In genomic region chr8:64615459-64615858, GRCm38 (mm10) we compare ENCODE assay signal across 24 mouse cellular contexts.
DNase-seq lines count a peak whose midpoint lies in the region; ATAC-seq and TF ChIP-seq lines count a peak whose summit lies in the region.
"Had no signal": no experiment of that assay in that cellular context is flagged by ENCODE, and none has a peak within 500 bp of the region (broad histone marks: within the 10 kb centered on the region; RNA-seq: fewer than 3 reads in every experiment).

No protein-coding gene starts in this region.

- no peak for TF ChIP-seq CTCF in bone marrow macrophage, adult 2 months (IDR thresholded peaks at IDR 0.05; ENCODE audit: low read depth, low read length)

- no peak overlapping the region for H3K4me3 ChIP-seq in bone marrow macrophage, adult 2 months (ENCODE audit: insufficient read depth, low read length)
- no peak overlapping the region for H3K4me3 ChIP-seq in intestine, embryonic 16.5 days (ENCODE audit: low read length)
- H3K4me3 ChIP-seq: heart, embryonic 12.5 days; kidney, embryonic 15.5 days; limb, embryonic 15.5 days; midbrain, embryonic 10.5 days; neural tube, embryonic 13.5 days had no signal

- 56% methylated on average over 4 of the region's 4 CpGs for WGBS in intestine, embryonic 16.5 days

- peak; percentile 54 to 74 for DNase-seq in adrenal gland, adult (ENCODE audit: inconsistent age in 2 of 2, low spot score in 1 of 2)
- DNase-seq in adrenal gland, postnatal 4 days (ENCODE audit: low spot score in 2 of 2), result no peak
- DNase-seq in 416B (ENCODE audit: low read depth), result peak; percentile 39
- DNase-seq in frontal cortex, postnatal 25 days (ENCODE audit: low spot score in 2 of 2), result no peak
- no peak for DNase-seq in cerebellum, adult 9-11 months
- DNase-seq in left cerebral cortex, postnatal 10 days (ENCODE audit: extremely low spot score in 1 of 2, low spot score in 2 of 2), result no peak
- DNase-seq: adrenal gland, adult 8-10 months; cerebellum, postnatal 10 days; embryo, embryonic 11 days; gastrocnemius, postnatal 36 days; heart, postnatal 4 days; layer of hippocampus, adult 9-11 months; liver, postnatal 0 days; right cerebral cortex, postnatal 25 days; thymus, postnatal 25 days had no signal

- no peak overlapping the region for H3K9ac ChIP-seq in intestine, embryonic 16.5 days (ENCODE audit: low read depth, low read length)
- H3K9ac ChIP-seq: heart, embryonic 12.5 days; kidney, embryonic 15.5 days; limb, embryonic 15.5 days; liver, postnatal 0 days; neural tube, embryonic 13.5 days had no signal

- peak; percentile 65 for ATAC-seq in intestine, embryonic 16.5 days
- ATAC-seq: forebrain, embryonic 14.5 days; hindbrain, embryonic 16.5 days; liver, postnatal 0 days had no signal

- intact Hi-C loops in left cerebral cortex, postnatal 10 days (cut with DNase I), result loop anchor here (10.0 kb wide), 1 partner anchor 229 kb away; no protein-coding TSS in a partner anchor

- H3K4me1 ChIP-seq in bone marrow macrophage, adult 2 months (ENCODE audit: control insufficient read depth, insufficient read depth, low read length), result peaks cover 23% of the 10 kb centered on the region
- H3K4me1 ChIP-seq in intestine, embryonic 16.5 days (ENCODE audit: control insufficient read depth, insufficient read depth, low read length), result peaks cover 4% of the 10 kb centered on the region
- H3K4me1 ChIP-seq: kidney, embryonic 15.5 days; limb, embryonic 15.5 days; midbrain, embryonic 10.5 days had no signal

- H3K27ac ChIP-seq in bone marrow macrophage, adult 2 months (ENCODE audit: insufficient read depth, low read depth, low read length), result peak overlapping the region; percentile 92
- H3K27ac ChIP-seq in intestine, embryonic 16.5 days (ENCODE audit: low read length), result no peak overlapping the region
- H3K27ac ChIP-seq: kidney, embryonic 15.5 days; limb, embryonic 15.5 days; midbrain, embryonic 10.5 days; neural tube, embryonic 13.5 days had no signal

- no peak overlapping the region for H3K4me2 ChIP-seq in intestine, embryonic 16.5 days (ENCODE audit: low read depth, low read length)
- H3K4me2 ChIP-seq: heart, embryonic 12.5 days; kidney, embryonic 15.5 days; limb, embryonic 15.5 days; neural tube, embryonic 13.5 days had no signal

- no peaks in the 10 kb centered on the region for H3K27me3 ChIP-seq in intestine, embryonic 16.5 days (replicated peaks; ENCODE audit: control insufficient read depth, insufficient read depth, low read length)
- H3K27me3 ChIP-seq: heart, embryonic 12.5 days; kidney, embryonic 15.5 days; limb, embryonic 15.5 days; neural tube, embryonic 13.5 days had no signal

- no peaks in the 10 kb centered on the region for H3K9me3 ChIP-seq in intestine, embryonic 16.5 days (ENCODE audit: control insufficient read depth, low read length)
- H3K9me3 ChIP-seq: kidney, embryonic 15.5 days; limb, embryonic 15.5 days; neural tube, embryonic 13.5 days had no signal

- no peak for TF ChIP-seq POLR2A in bone marrow macrophage, adult 2 months (IDR thresholded peaks at IDR 0.05; ENCODE audit: borderline replicate concordance, low read depth, low read length)

- H3K36me3 ChIP-seq in intestine, embryonic 16.5 days (ENCODE audit: control insufficient read depth, insufficient read depth, low read length), result no peaks in the 10 kb centered on the region
- H3K36me3 ChIP-seq: kidney, embryonic 15.5 days had no signal

Comparison
In these comparisons a context has a peak if more than half of its experiments do, and no peak if none do; other contexts are left out.
1. DNase-seq: peak in adrenal gland, adult (2 of 2) and 416B (single experiment); none in adrenal gland, postnatal 4 days (0 of 2), frontal cortex, postnatal 25 days (0 of 2), cerebellum, adult 9-11 months (single experiment) and left cerebral cortex, postnatal 10 days (0 of 2).